Mouse (Mus musculus): ENCODE data around the gene Creb3l4. TPM values are rescaled to one million over a fixed set of nuclear protein-coding genes. Genes with fewer than 3 reads are reported as not detected.
"Not testable (repeated sequence)": the region's sequence is repeated elsewhere in the genome, so short reads cannot be mapped to it uniquely, and the experiment has no call there.

Creb3l4 gene
- polyA plus RNA-seq (2012; rRNA removed): 1.7 and 2.0 TPM in 2 replicates

DNA sequence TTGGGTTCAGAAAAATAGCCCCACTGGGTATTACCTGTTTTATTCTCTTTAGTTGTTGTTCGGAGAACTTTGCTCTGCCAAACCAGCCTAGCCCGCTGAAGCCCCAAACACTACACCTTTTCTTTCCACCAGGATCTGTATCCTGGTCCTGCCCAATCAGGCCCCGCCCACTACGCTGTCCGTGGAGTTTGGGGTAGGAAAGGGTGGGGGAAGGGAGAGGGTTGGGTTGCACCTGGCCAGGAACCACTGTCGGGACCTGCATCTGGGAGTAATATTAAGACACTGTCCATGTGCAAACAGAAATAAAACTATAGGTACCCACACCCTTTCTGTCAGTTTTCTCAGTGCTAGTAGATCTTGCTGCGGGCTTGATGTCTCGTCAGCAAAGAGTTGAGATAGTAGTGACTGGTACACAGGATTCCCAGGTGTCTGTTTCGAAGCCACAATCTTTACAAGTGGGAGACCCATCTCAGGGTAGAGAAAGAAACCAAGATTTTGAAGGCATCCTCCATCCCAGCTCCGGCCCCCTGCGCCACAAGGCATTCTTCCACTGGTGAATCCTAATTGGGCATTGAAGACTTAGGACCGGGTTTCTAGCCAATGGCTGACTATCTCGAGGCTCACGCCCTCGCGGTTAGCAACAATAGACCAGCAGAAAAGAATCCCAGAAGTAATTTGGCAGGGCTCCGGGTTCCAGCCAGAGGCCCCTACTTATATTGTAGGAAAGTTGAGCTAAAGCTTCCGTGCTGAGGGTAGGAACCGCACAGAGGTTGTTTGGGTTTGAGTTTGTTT is at the start of gene Creb3l4:
TSS of gene Creb3l4 (minus strand) at position 529 of the 792 bp plus-strand sequence.
- no peak for DNase-seq (ENCODE audit: low spot score)

DNA sequence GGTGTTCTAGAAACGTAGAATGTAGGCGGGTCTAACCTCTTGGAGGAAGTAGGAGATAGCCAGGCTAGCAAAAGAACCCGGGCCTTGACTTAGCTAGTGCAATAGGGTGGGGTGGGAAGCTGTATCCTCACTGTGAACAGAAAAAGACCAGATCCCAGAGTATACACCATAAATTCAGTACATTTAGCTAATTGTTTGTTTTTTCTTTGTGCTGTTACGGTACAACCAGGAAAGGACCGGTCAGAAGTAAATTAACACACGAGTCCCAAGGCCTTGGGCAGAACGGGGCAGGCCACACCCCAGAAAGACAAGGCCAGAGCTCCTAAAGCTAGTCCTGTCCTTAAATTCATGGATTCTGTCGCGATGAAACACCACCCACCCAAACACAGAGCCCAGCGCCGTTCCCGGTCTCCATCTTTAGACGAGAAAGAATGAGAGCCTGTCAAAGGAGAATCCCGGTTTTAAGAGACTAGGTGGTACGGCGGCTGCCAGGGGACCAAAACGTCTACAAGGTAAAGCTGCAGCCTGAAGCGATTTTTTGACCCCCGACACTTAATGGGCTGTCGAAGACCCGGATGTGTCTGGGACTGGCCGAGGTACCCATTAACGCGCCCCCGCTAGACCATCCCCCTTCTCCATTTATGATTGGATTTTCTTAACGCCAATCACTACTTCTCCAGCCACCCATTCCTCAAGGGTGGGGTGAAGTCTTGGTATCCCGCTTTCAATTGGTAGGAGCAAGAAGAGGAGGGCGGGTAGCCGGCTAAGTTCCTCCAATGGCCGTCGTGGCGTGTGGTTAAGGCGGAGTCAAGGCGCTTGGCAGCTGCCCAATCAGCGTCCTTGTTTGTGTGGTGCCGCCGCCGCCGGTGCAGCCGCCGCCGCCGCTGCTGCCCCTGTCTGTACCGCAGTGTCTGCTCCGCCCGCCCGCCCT is 49.3 kb upstream of the Creb3l4 start, which contains the start of gene Gatad2b:
TSS of gene Gatad2b (plus strand) at position 834 of the 931 bp plus-strand sequence.
- DNase-seq (ENCODE audit: low spot score): peak; percentile 90

GRCm38 (mm10) chr3:90291982-90292344 is 48.7 kb upstream of the Creb3l4 start:
- no peak for DNase-seq (ENCODE audit: low spot score)

DNA sequence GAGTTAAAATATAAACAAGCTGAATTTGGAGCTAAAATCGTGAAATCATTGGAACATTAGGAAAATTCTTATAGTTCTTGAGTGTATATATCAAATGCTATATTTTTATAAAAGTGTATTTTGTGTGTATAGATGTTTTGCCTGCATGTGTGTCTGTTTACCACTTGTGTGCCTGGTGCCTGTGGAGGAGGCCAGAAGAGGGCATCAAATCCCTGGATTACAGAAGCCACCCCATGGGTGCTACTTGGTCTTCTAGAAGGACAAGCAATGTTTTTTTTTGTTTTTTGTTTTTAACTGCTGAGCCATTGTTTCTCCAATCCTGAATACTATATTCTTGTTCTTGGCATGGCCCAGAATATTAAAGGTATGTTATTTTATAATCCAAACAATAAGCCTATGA is 47.3 kb upstream of the Creb3l4 start:
- no peak for DNase-seq (ENCODE audit: low spot score)

DNA sequence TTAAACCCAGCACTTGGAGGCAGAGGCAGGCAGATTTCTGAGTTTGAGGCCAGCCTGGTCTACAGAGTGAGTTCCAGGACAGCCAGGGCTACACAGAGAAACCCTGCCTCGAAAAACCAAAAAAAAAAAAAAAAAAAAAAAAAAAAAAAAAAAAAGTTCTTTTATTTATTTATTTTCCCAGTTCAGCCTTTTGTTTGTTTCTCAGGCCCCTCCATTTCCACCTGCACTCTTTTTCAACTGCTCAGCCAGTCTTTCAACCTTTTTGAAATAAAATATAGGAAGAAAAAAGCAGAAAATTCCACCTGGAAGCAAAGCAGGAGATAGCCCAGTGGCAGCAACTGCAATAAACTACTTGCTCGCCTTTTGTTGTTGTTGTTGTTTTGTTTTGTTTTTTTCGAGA is 46.1 kb upstream of the Creb3l4 start:
- not testable (repeated sequence) for DNase-seq (ENCODE audit: low spot score)

GRCm38 (mm10) chr3:90284150-90284549 is 40.8 kb upstream of the Creb3l4 start:
- DNase-seq (ENCODE audit: low spot score): no peak

GRCm38 (mm10) chr3:90280708-90281107 is 37.4 kb upstream of the Creb3l4 start:
- no peak for DNase-seq (ENCODE audit: low spot score)

DNA sequence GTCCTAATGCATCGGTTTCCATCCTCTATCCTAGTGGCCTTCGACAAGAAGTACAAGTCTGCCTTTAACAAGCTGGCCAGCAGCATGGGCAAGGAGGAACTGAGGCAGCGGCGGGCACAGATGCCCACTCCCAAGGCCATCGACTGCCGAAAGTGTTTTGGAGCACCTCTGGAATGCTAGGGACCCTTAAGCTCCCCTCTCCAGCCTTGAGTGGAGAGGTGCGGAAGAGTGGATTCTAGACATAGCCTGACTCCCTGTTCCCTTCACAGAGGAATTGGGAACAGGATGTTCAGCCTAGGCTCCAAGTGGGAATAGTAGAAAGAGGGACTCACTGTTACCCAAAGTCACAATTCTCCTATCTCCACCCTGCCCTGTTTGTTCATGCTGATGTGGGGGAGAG is 36.4 kb upstream of the Creb3l4 start:
- DNase-seq (ENCODE audit: low spot score): no peak

DNA sequence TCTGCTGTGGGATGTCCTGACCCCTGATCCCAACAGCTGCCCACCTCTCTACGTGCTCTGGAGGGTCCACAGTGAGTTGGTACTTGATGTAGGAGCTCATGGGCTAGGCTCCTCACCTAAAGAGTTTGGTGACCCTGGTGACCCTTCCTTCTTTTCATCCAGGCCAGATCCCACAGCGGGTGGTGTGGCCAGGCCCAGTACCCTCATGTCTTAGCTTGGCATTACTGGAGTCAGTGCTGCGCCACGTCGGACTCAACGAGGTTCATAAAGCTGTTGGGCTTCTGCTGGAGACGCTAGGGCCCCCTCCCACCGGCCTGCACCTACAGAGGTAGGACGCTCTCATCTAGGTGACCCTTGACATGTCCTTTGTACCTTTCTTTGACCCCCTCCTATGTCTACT is 35.9 kb upstream of the Creb3l4 start:
- no peak for DNase-seq (ENCODE audit: low spot score)

DNA sequence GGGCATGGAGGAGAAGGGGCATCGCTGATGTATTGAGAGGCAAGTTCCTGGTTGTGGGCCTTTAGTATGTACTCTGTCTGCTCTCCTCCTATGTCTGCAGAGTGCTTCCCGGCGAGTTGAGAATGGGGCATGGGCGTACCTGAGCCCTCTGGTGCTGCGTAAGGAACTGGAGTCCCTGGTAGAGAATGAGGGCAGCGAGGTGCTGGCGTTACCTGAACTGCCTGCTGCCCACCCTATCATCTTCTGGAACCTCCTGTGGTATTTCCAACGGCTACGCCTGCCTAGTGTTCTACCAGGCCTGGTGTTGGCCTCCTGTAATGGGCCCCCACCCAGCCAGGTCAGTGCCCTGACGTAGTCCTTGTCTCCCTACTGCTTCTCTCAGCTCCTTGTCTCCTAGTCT is 34.9 kb upstream of the Creb3l4 start:
- DNase-seq (ENCODE audit: low spot score): no peak

GRCm38 (mm10) chr3:90277793-90278192 is 34.5 kb upstream of the Creb3l4 start:
- no peak for DNase-seq (ENCODE audit: low spot score)

DNA sequence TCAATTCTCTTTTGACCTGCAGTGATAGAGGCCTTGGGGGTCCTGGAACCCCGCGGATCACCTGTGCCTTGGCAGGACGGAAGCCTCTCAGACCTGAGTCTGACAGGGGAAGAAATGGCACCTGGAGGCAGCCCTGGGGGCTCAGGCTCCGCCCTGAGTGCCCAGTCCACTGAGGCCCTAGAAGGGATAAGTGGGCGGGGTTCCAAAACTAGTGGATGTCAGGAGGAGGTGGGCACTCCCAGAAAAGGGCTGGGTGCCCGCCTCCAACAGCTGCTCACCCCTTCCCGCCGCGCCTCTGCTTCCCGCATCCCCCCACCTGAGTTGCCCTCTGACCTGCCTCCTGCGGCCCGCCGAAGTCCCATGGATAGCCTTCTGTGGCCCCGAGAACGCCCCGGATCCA is 33.5 kb upstream of the Creb3l4 start:
- no peak for DNase-seq (ENCODE audit: low spot score)

DNA sequence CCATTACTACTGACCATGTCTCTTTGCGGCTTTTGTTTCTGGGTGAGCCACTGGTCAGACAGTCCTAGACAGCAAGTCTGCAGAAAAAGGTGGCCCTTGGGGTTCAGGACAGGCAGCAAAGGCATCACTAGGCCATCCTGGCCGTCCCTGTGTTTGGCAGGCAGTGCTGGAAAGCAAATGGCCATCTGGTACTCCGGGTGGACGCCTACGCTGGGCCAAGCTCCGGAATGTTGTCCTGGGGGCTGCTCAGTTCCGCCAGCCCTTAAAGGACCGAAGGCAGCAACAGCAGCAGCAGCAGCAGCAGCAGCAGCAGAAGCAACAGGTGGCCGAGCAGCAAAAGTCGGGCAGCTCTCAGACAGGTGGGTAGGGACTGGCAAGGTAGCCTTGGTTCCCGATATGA is 32.0 kb upstream of the Creb3l4 start:
- DNase-seq (ENCODE audit: low spot score): no peak

DNA sequence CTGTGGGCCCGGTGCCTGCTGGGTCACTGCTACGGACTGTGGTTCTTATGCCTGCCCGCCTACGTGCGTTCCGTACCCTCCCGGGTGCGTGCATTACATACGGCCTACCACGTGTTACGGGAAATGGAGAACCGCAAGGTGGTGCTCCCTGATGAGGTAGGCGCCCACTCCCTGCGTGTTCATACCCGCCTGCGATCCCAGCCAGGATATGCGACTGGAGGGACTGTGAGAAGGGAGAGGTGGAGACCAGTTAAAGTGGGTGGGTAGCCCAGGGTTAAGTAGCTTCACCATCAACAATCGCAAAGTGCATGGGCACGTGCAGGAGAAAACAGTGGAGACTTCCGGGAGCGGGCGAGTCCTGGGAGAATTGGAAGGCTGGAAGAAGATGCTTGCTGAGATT is 30.5 kb upstream of the Creb3l4 start:
- no peak for DNase-seq (ENCODE audit: low spot score)

- DNase-seq (ENCODE audit: low spot score): no peak
Observed at GRCm38 (mm10) chr3:90272170-90272569, 28.9 kb upstream of the Creb3l4 start.

GRCm38 (mm10) chr3:90270784-90271183 is 27.5 kb upstream of the Creb3l4 start:
- no peak for DNase-seq (ENCODE audit: low spot score)

DNA sequence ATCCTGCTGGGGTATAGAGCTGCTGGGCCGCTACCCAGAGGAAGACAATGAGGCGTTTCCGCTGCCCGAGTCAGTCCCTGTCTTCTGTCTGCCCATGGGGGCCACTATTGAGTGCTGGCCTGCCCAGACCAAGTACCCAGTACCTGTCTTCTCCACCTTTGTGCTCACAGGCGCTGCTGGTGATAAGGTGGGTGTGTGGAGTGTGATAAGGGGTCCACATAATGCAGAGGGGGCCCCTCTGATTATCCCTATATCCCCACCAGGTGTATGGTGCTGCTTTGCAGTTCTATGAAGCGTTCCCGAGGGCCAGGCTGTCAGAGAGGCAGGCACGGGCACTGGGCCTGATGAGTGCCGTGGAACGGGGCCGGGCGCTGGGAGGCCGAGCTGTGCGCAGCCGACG is 25.7 kb upstream of the Creb3l4 start:
- DNase-seq (ENCODE audit: low spot score): no peak

- no peak for DNase-seq (ENCODE audit: low spot score)
Observed at GRCm38 (mm10) chr3:90268190-90268589, 24.9 kb upstream of the Creb3l4 start.

DNA sequence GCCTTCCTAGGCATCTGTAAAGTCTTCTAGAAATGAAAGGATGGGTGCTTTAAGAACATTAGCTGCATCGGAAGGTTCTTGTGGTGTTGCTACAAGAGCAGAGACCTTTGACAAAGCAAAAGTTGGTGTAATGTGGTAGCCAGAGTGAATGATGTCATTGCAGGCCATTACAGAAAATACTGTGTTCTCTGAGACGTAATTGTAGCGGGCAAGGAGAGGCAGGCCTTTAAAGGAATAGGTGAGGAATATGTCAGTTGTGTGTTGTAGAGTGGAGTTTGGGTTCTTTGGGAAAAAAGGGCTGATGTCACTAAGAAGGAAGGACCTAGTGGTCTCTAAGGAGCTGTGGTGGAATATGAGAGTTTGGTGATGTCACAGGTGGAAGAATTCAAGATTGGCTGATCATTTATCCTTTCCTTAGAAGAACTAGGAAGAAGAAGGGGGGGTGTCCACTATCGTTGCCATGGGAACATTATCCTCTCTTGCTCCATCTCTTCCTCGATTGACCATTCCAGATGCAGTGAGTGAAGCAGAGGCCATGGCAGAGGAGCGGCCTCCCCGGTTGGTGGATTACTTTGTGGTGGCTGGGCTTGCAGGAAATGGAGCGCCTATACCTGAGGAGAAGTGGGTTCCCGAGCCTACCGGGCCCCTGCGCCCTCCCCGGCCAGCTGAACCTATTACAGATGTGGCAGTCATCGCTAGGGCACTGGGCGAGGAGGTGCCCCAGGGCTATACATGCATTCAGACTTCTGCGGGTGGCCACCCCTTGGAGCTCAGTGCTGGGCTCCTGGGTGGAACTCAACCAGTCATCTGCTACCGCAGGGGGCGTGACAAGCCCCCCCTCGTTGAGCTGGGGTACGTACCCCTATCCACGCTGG is 23.8 kb upstream of the Creb3l4 start:
- no peak for DNase-seq (ENCODE audit: low spot score)

DNA sequence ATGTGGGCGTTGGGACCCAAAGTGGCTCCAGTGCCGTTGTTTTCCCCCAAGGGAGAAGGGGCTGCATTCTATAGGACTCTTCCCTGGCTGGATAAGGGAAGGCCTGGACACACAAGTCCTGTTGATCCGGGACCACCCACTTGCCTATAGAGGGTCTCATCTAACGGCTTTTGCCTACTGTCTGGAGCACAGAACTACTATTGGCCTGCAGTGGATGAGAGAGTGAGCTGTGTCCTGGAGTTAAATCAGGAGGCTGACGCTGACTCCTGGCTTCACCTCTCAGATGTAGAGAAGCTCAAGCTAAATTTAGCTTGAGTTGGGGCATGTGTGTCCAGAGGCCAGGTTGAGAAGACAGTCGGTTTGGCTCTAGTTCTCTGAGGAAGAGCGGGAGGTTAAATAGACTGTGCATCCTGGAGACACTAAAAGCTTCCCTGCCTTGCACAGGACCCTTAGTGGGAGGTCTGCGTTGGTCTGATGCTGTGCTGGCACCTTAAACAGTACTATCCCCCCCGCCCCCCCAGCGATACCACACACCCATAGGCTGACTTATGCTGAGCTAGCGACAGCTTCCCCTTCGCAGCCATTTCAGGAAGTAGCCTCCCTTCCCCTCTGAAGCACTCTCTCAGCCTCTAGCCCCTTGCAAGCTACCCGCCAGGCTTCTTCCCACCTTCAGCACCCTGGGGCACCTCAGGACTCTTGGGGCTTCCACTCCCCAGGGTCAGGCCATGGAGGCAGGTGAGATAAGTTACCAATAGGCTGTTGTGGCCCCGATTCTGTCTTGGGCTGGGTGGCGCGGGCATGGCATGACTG is 22.8 kb upstream of the Creb3l4 start:
- DNase-seq (ENCODE audit: low spot score): no peak
